Mouse (Mus musculus) spleen, postnatal 36 days (tissue): ENCODE measurements around the gene Stox2.

Source experiments
- DNase-seq, 2 experiments: peaks; one replicate each; pipeline ENCODE4 v3.0.0; 2022; ENCODE audit warnings: low spot score in 2 of 2, mixed read lengths in 1 of 2

Gene Stox2

DNA sequence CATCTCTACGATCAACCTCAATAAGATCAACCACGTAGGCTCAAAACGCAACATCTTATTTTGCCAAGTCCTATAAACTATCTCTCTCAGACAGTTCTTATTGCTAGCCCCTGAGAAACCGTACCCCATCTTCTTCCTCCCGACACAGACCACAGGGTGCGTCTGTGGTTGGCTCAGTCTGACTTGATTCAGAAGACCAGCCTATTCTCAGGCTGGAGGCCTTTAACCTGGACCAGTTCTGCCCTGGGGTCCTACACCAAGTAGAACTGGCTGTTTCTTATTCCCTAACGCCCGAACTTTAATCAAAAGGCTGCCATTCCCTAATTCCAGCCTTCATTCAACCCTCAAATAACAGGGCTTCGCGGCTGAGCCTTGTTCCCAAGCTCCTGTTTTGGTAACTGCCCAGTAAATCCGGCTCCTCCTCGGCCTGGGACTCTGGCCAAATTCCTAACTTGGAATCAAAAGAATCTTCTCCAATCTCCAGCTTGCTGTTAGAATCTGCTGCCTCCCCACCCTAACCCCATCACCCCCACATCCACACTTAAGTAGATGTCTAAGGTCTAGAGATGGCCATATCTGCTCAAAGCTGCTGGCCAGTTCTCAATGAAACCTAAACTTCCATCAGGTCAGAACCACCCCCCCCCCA, 91.5 kb downstream of the Stox2 start:
- DNase-seq, result no peak

DNA sequence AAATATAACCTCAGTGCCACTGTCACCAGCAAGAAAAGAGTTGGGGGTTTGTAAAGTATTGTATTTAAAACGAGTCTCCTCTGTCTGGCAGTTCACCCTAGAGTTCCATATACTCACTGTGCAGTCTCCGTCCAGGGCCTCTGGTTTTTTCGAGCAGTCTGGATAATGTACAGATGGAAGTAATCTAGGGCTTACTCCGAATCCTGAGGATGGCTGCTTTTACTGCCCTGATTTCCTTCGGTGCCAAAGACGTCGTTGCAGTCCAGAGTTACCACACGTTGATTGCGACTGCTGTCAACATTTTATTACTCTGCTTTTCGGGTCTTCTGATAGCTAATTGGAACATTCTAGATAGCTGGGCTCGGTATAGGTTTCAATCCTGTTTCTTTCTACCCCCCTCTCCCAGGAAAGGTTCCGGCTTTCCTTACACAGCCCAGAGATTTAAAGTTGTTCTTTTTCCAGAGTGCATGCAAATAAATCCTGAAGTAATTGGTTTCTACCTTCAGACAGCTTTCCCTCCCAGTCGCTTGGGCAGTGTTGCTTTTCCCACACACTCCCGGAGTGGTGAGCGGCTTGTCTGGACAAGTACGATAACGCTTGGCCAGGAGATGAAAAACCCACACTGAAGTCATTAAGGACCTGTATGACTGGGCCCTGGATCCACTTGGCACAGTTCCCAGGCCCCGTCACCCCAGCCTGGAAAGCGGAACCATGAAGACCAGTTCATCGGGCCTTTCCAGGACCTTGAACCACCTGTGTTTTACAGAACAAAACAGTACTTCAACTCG, 94.1 kb downstream of the Stox2 start:
- no peak for DNase-seq

DNA sequence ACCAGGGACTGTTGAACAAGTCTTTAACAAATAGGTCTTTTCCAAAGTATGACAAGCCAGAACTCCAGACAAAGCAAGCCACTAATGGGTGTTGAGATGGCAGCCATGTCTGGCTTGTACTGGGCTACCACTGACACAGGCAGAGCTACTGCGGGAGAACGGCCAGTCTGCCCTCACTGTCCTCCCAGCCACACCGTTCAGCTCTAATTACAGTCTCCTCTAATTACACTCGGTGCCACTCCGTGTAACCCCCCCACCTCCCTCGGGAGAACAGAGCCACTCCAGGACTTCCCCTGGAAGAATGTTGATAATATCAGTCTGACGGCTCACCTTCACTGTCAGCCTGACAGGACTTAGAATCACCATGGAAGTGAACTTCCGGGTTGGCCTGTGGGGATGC, 97.1 kb downstream of the Stox2 start:
- DNase-seq, result no peak

DNA sequence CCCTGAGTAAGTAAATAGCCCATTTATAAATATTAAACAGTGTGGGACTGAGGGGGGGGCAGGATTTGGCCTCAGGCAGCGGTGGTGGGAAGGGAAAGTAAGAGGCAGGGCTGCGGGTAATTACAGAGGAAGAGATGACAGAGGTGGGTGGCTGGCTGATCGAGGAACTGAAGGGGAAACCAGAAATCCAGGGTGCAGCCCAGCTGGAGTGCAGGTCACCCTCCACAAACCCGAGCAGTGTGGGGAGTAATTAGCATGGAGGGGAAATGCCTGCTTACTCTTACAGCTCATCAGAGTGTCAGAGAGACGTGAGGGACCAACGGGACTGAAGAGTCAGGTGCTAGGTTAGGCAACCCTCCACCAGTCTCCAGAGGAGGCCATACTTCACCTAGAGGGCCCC, 98.4 kb downstream of the Stox2 start:
- no peak for DNase-seq

DNA sequence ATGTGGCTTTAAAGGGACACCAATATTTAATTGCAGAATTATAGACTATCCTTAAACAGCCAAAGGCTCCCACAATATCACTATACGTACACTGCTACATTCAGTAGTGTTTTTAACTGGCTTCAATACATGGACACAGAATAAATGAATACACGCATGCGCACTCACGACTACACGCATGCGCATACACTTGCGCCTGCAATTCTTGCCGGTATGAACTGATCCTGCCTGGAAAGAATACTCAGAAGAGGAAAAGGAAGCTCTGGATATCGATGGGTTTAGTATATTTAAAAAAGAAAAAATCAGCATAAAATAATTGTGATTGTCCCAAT, 100.4 kb downstream of the Stox2 start:
- no peak for DNase-seq

DNA sequence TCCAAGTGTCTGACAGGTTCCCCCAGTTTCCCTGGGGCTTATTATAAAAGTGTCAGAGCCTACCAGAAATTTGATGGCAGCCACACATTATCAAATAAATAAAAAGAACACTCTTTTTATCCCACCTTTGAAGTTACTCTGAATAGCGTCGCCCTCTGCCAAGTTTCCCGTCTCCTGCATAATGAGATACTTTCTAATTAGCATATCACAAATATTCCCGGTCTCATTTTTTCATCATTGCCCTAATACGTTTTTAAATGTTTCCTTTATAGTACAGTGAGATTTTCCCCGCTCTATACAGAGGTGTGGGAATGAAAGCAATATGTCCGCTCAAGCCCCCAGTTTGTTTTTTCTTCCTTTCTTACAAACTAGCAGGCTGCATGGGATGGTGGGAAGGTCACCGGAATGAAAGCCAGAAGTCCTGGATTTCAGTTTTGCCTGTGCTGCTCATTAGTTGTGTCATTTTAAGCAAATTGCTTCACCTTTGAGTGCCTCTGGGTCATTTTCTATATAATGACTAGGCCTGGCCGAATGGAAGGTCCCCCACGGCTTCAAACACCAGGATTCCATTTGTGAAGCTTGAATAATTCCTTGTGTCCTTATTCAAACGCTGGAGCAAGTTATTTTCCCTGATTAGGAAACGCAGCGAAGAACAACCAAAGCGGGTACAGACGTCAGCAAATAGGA, 100.9 kb downstream of the Stox2 start:
- DNase-seq, result no peak

DNA sequence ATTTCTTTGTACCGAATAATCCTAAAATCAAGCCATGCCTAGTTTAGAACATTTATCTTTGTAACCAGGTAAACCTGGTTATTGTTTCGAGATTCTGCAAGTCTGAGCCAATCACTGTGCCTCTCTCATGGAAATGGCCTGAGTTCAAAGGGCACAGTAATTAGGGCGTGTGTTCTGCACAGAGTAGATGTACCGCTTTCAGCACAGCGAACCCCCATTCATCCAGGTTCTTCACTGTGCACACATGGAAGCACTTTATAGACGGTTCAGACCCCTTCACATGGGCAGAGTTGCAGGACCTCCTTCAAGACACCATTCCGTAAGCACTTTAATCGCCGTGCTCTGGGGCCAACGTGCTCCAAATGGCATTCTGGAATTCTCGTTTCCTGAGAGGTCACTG, 104.7 kb downstream of the Stox2 start:
- DNase-seq, result no peak

DNA sequence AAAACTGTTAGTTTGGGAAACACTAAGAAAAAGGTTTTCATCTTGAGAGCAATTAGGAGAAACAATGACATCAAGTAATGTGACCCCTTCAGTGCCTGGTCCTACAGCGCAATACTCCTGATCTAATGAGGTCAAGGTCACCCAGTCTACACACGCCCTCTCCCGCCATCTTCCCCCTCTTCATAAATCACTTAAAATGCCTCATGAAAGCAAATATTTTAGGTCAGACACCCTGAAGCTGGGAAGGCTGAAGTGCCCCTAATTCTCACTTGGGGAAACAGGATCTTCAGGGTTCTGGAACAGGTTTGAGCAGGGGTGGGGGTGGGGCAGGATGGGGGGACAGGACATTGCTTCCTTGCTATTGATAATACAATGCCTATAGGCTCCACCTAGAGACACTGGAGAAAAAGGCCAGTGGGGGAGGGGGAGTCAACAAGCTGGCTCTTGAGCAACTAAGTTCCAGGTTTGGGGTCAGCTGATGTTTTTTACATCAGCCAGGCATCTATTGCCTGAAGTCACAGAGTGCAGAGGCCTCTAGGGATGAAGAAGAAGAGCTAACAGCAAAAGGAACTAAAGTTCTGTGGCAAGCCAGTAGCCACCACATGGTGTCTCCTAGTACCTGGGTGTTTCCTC, 107.4 kb downstream of the Stox2 start:
- DNase-seq, result no peak

DNA sequence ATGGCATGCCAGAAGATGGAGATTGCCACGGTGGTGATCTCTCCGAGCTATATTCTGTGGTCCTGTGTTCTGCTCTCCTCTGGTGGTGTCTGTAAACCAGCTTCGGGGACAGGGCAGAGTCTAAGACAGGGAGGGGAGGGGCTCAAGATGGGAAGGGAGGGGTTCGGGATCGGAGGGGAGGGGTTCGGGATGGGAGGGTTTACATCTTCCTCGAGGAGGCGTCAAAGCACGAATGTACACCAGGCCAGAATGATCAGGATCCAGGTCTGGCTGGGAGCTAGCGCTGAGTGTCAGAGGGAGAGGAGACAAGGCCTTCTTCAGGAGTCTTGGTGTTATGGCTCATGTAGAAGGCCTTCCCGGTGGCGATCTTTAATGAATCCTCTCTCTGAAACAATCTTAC, 109.7 kb downstream of the Stox2 start:
- DNase-seq, result no peak

DNA sequence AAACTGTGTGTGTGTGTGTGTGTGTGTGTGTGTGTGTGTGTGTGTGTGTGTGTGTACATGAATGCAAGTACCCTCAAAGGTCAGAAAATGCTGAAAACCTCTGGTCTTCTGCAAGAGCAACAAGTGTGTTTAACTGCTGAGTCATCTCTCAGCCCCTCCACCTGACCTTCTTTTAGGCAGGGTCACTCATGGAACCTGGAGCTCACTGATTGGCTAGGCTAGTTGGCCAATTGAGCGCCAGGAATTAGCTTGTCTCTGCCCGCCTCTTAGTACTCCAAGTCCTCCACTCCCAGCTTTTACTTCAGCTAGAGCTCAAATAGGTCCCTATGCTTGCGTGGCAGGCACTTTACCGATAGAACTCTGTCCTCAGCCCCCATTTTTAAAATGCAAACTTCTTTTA, 110.2 kb downstream of the Stox2 start:
- DNase-seq, result no peak

DNA sequence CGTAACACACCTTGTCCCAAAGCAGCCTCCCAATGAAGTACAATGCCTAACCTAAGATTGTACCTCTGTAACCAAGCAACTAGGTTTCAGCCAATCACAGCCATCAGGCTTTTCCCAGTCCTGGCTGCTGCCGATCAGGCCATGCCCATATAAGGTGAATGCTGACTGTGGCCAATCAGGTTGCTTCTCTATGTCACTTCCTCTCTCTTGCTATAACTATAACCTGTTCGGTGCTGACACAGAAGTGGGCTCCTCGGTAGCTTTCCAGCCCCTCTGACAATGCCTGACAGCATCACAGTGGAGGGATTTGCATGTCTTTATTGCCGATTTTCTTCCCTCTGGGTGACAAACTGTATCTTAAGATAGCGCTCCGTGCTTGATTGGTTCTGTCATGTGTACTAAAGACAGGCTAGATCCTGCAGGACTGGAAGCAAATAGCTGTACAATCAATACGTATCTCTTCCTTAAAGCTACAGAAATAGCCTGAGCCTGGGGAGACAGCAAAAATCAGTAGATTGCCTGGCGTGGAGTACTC, 111.9 kb downstream of the Stox2 start:
- DNase-seq, result no peak

DNA sequence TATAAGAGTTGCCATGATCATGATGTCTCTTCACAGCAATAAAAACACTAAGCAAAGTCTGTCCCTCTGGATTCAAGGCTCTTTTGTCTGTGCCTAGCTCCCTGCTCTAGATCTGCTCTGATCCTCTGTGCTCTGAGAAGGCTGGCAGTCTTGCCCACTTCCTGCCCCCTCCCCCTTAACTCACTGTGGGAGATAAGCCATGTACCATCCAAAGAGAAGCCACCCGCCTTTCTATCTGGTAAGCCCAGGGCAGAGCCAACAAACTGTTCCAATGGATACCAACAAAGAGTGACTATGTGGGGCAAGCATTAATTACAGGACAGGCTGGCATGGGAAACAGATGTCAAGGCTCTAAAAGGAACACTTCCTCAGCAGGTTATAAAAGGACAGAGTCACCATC, 113.2 kb downstream of the Stox2 start:
- DNase-seq, result no peak

DNA sequence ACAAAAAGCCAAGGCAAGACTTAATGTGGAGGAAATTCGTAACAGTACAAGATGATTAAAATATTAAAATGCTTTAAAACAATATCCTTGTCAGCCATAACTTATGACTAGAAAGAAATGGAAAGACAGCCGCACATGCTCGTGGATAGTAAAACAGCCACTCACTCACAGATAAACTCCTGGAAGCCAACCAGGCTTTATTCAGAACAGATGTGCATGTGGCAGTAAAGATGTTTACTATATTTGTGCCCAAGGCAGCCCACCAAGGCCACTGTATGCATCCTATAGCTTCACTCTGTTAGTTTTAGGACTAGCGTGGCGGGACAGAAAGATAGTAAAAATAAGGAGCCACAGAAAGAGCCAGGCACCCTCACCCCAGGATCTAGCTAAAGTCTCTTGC, 115.2 kb downstream of the Stox2 start:
- DNase-seq, result no peak

DNA sequence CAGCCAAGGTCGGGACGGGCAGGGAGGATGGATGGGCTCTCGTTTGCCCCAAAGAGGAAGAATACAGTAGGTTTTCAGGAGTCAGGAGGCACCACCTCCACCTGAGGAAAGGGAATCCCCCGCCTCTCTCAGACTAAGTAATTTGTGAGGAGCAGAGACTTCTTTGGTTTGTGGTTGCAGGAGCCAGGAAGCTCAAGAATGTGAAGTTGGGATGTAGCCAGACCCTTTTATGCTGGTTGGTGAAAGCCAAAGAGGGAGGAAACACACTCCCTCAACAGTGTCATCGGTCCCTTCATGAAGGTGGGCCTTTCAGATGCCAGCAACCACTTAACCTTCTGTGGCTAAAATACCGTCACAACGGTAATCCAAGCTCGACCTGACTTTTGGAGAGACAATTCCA, 119.8 kb downstream of the Stox2 start:
- no peak for DNase-seq

DNA sequence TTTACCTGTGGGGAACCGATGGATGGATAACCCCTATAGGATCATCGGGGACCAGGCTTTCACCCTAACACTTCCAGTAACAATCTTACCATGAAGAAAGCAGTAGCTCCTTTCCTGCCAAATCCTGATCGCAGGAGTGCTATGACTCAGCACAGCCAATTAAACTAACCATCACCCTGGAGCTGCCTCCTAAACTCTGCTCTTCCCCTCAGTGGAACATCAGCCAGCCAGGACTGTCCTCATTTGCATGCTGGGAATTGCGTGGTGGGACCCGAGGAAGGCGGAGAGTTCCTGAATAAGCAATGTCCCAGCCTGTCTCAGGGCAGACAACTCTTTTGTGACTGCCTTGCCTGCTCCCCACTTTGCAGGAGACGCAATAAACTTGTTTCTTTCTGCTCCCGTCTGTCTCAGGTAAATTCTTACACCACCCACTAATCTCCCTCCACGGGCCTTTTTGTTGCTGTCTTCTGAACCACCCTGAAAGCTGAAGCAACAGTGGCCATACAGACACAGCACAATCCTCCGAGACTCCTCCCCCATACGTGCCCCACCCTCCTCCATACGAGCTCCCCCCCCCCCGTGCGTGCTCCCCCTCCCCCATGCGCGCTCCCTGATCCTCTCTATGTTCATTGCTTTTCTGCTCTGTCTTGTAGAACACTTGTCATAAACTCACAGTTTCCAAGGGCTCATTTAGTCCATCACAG, 121.9 kb downstream of the Stox2 start:
- DNase-seq, result no peak

DNA sequence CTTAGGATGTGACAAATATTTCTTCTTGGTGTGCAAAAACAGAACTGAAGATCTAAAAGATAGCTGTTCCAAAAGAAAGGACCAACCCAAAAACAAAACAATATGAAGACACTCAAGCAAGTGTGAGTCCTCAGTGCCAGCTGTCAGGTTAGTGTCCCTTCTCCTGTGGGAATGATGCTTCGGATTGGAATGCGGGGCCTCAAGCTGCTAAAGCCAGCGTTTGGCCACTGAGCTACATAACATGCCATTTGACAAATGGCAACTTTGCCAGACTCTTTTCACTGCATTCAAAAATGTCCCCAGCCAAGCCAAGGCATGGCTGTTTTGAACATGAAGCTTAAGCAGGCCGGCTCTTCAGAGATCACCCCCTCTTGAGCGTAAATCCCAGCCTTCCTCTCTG, 124.9 kb downstream of the Stox2 start:
- no peak for DNase-seq

DNA sequence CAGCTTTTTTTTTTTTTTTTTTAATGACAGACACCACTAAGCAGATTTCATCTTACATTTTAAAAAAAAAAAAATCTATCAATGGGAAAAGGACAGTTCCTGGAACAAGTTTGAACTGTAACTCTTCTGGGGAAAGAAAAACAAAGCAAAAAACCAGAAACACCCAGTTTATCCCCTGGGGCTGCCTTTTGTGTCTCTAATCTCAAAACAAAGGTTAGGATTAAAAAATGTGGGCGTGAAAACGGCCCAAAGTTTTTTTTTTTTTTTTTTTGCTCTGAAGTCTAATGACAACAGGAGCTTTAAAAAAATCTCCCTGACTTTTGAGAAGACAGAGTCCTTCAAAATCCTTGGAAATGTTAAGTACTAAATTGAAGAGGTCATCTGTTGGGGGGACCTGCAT, 125.5 kb downstream of the Stox2 start:
- no peak for DNase-seq

DNA sequence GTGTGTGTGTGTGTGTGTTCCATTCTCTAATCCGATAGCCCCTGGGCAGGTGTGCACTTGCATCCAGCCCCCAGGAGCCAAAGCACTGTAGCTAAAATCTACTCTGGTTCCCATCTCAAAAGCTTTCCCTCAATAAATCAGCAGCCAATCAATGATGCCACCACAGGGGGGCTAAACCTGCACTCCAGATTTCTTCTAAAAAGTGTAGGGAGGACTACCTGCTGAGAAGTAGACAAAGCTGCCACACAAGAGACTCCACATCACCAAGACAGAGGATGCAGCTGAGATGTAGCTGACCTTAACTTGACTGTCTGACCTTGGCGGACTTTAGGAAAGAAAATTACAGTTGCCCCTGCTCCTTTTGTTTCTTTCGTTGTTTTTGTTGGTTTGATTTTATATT, 127.7 kb downstream of the Stox2 start:
- no peak for DNase-seq

DNA sequence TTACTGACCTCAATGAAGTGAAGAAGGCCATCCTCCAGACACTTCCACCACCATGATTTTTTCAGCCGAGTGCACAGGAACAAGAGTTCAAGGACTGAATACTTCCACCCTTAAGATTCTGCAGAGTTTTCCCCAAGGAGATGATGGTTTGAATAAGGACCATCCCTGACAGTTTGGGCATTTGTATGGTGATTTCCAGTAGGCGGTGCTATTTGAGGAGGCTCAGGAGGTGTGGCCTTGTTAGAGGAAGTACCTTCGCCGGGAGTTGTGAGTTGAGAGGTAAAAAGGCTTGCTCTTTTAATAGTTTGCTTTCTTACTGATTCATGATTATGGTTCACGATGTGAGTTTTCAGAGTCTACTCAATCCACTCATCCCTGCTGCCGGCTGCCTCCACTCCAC, 138.0 kb downstream of the Stox2 start:
- DNase-seq, result no peak

DNA sequence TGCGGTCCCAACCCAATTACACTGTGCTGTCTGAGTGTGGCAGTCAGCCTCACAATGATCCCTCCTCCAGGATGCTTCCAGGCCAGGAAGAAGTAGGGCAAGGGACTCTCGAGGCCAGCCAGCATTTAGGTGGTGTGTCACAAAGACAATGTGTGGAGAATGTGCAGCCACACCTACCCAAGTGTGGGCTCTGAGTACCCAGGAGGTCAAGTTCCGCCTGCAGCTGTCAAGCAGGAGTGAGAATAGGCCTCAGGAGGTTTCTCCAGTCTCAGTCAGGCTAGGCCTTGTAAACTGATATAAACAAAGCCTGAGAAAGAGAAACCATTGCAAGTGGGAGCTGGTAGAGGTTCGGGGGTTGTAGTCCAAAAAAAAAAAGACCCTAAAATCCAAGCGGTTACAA, 139.8 kb downstream of the Stox2 start:
- no peak for DNase-seq

DNA sequence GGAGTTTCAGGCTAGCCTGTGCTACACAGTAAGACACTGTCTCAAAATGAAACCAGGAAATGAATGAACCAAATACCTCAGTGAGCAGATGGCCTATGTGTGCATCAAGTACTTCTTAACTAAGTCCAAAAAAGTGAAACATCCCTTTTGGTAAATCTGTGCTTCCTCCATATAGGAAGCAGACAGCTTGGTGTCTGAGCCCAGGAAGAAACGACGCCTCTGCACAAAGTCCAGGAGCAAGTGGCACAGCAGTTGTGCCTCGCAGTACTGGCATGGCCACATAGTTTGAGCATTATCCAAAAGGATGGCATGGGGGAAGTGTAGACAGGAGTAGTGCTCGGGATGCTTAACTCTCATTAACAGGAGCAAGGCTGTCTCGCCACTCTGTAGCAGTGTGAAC, 140.3 kb downstream of the Stox2 start:
- DNase-seq, result no peak

DNA sequence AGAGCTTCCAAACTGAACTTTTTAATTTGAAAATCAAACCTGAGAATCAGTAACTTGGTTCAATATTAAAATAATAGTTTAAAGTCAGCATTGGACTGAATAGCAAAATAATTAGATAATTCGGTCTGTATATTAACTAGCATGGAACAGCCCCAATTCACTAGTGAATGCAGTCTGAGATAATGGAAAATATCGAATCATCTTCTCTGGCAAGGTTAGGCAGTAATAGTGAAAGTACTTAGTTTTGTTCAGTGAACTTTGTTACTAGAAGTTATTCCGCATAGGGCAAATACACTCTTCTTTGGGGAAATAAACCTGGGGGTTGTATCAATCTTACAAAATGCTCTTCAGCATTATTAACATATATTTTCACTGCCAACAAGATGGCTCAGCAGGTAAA, 147.7 kb downstream of the Stox2 start:
- no peak for DNase-seq
